Mouse (Mus musculus) frontal cortex, postnatal 10 days (tissue): ENCODE data around the gene Serpina3b.
"Not testable (repeated sequence)": the region's sequence is repeated elsewhere in the genome, so short reads cannot be mapped to it uniquely, and the experiment has no call there.

Source experiments
- DNase-seq, 2 experiments: peaks; one replicate each; pipeline ENCODE4 v3.0.0; 2022; ENCODE audit warnings: low spot score in 2 of 2, mixed read lengths in 1 of 2

The Serpina3b gene

GRCm38 (mm10) chr12:104127696-104128095 is at the start of gene Serpina3b:
Gene Serpina3b (plus strand): TSS chr12:104127996.
- no peak for DNase-seq

DNA sequence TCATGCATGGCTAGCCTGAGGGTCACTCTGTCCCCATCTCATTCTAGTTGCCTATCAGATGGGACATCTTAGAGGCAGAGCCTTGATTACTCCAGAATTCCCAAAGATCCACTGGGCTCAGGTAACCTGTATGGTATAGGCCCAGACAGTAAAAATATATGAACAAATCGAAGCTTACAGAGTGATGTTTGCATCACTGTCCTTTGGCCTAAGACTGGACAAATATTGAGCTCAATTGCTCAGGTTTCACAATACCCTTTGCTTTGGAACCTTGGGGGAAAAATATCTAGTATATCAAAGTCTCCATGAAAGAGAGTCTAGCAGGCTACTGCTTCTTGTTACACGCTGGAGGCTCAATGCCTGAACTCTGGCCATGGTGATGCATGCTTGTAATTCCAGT is 37.7 kb upstream of the Serpina3b start:
- no peak for DNase-seq

DNA sequence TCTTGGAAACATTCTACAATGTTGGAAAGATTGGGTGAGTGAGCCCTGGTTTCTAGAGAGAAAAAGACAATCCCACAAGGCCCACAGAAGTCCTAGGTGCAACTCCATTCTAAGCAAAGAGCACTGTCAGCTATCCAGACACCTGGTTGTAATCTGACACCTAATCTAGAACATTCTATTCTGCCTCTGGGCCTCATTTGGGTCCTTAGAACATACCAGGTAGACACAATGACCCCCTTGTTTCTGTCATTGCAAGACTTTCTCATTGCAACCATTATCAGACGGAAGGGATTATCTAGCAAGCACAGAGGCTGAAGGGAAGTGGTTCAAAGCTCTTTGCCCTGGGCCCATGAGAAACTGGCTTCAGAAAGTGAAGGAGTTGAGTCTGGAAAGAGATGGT is 36.5 kb upstream of the Serpina3b start:
- DNase-seq: no peak

DNA sequence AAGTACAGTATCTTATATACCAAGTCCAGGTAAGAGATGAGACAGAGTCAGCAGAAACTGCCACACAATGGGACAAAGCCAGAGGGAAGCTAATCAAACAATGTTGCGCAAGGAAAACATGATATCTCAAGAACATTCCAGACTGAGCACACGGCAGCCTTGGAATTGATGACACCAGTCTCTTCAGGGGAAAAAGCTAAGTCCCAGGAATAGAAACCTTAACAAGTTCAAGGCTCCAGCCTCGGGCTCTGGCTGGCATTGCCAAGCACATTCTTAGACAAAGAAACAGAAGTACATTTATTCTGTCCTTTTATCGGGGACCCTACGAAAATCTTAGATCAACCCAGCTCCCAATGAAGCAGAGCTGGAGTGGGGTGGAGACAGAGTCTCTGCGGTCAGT is 27.0 kb upstream of the Serpina3b start, which contains the start of gene Serpina5:
Gene Serpina5, plus strand, starts transcription at position 346 of the 400 bp plus-strand sequence.
- no peak for DNase-seq

DNA sequence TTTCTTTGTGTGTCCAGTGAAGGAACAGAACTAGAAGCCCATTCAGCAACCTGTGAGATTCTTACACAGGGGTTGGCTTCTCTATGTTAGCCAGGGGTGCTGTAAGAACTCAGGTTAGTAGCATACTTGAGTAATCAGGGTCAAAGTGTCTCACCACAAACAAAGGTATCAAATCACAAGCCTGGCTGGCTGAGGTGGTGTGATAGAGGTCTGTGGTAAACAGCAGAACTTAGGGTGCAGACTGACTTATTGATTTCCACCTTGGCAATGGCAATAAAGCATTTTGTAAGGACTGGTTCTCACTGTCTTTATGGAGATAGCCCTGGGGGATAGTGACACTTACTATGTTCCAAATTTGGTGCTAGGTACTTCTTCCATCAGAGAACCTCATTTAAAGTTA is 21.9 kb upstream of the Serpina3b start:
- no peak for DNase-seq

DNA sequence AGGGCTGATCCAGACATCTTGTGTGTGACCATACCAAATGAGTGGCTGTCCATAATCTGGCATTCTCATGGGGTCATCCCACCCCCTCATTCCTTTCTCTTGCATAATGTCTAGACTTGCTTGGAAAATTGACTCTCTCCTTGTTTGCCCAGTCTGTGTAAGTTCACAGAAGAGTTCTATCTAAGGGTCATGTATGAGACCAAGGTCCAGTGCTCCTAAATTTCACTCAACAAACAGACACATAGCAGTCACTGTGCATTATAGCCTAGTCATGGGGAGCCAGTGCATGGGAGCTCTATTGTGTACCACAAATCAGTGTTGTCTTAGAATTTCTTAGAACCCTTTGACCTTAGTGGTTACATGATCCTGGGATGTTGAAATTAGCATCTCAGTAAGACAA is 20.9 kb upstream of the Serpina3b start:
- no peak for DNase-seq

DNA sequence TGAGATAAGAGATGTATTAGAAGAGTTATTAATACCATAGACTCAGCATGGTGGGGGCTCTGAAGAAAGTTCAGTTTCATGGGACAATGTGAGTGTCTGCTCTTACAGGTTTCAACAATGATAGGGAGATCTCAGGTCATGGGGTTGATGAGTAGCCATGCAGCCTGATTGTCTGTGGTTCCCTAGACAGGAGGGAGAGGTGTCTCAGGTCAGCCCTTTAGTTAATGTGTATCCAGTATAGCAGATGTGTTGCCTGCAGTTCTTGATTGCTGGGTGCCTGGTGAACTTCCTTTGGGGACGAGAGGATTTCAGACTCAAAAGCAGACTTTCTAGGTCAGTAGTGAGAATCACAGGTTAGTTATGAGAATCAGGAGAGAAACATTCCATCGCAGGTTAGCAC is 19.3 kb upstream of the Serpina3b start:
- no peak for DNase-seq

GRCm38 (mm10) chr12:104112333-104112732 is 15.5 kb upstream of the Serpina3b start, which contains the start of gene Serpina3a:
Gene Serpina3a (plus strand): TSS chr12:104112724.
- not testable (repeated sequence) for DNase-seq

- no peak for DNase-seq
These were observed 12.7 kb upstream of the Serpina3b start for GRCm38 (mm10) chr12:104114921-104115579.

DNA sequence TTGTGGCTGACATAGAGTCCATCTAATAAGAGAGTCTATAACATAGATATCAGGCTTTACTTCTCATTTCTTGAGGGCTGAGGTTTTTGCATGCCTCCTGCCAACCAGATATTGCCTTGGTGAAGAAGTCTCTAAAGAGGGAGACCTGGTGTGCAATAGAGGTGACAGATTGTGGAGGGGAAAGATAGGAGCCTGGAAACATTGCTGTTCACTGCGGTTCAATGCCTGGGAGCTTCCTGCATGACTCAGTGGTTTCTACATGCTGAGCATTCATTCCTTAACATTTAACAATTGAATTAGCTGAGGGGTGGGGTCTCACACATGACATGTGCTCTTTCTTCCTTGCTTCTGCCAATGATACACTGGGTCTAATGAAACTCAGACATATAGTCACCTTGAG is 4.7 kb upstream of the Serpina3b start:
- DNase-seq: no peak

GRCm38 (mm10) chr12:104123996-104124395 is 3.8 kb upstream of the Serpina3b start:
- no peak for DNase-seq

DNA sequence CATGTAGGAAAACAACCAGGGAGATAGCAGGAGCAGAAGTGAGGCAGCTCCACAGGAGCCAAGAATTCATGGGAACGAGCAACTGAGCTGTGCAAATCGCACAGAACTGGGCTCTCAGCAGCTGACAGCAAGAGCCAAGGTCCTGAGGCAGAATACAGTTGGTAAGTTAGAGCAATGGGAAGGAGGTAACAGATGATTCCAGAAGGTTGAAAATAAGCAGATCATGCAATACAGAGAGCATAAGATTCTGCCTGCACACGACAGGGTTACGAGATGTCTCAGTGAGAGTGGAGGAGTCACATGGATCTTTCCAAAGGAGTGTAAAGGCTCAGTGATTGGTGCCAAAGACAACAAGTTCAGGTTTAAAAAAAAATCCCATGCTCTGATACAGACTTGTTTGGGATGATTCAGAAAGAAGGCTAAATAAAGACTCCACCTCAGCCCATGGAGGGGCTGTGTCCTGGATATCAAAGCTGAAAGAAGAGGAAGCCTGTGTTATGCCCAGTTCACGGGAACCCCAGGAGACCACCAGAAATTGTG is 2.7 kb upstream of the Serpina3b start:
- no peak for DNase-seq

DNA sequence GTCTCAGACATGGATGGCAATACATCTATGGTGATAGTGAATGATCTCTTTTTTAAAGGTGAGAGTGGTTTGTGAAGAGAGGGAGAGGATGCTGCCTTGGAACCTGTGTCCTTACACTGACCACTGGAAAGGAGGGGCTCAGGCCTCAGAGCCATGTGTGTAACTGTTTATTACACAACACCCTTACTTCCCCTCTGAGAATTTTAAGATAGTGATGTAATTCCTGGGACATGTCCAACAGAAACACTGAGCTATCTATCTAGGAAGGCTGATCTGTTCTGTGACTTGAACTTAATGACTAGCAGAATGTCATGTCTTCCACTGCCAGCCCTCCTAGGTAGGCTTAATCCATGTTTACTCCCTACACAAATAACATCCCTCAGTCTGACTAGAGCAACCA is 3.2 kb downstream of the Serpina3b start:
- no peak for DNase-seq

- no peak for DNase-seq
These were observed 10.4 kb downstream of the Serpina3b start for GRCm38 (mm10) chr12:104138216-104138615.

GRCm38 (mm10) chr12:104140543-104141103 is 12.8 kb downstream of the Serpina3b start:
- no peak for DNase-seq

DNA sequence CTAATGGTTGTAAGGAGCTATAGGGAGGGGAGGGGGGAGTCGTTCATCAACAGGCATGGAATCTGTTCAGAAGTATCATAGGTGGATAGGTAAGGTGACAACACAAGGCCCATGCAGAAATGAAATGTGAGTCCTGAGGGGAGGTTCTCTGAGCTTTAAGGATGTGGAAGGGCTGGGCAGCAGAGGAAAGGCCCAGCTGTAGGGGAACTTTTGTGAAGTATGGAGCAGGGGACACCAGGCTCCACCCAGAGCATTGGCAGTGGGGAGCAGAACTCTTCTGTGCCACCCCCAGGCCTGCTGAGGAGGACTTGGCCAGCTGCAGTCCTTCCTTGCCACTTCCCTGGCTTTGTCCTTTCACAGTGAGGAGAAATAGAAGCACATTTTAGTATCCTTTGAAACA is 13.7 kb downstream of the Serpina3b start:
- DNase-seq: no peak

GRCm38 (mm10) chr12:104142427-104142826 is 14.6 kb downstream of the Serpina3b start:
- no peak for DNase-seq

DNA sequence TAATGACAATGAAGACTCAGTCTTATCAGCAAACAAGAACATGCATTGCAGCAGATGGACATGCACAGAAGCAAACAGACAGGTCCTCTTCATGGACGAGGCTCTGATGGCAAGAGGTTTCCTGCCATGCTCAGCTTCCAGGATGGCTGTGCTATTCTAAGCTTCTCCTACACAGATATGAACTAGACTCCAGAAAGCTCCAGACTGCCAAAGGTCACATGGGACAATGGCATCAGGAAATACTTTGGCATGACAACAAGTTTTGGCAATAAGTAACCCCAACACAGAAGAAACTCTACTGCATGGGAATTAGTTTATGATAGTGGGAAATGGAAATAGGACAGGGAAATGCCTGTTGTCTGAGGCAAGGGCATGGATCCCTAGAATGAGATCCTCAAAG is 15.5 kb downstream of the Serpina3b start:
- no peak for DNase-seq

GRCm38 (mm10) chr12:104145571-104145970 is 17.8 kb downstream of the Serpina3b start:
- DNase-seq: no peak

GRCm38 (mm10) chr12:104151989-104152388 is 24.2 kb downstream of the Serpina3b start:
- no peak for DNase-seq

GRCm38 (mm10) chr12:104153041-104153645 is 25.3 kb downstream of the Serpina3b start:
- DNase-seq: no peak

GRCm38 (mm10) chr12:104153656-104154055 is 25.9 kb downstream of the Serpina3b start, which contains the start of gene Serpina3c:
Gene Serpina3c (minus strand): TSS chr12:104153870.
- DNase-seq: no peak

DNA sequence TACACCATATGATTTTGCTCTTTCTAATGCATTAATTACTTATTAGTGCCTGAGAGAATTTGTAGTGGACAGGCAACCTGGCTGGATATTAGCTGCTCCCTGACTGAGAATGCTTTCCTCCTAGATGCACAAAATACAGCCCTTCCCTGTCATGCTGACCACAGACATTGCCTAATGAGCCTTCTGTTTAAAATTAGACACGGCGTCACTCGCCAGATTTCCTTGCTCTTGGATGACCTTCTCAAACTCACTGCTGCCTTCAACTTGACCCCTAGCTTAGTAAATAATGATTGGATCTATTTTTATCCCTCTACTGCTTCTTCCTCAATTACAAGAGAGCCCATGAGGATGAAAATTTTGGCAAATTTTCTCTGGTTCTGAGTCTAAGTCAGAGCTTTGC is 47.0 kb downstream of the Serpina3b start:
- DNase-seq: no peak
